Mouse (Mus musculus) Patski (cell line): Measurements from ENCODE around the gene Ptprm. TPM values are rescaled to one million over a fixed set of nuclear protein-coding genes. Genes with fewer than 3 reads are reported as not detected.

Experiments
- ATAC-seq: fragments of 100-300 bp; one replicate; pipeline ENCODE4 v1.8.0; 2021
- CTCF ChIA-PET: fragments of 350-600 bp; sonication (Branson Sonifier 250); formaldehyde crosslinking; loops from one replicate; lab custom pipeline; 2022; ENCODE audit warnings: inconsistent platforms; lab: Charles Lee
- POLR2A ChIA-PET: fragments of 350-600 bp; sonication (Branson Sonifier 250); formaldehyde crosslinking; loops from one replicate; lab custom pipeline; 2022; ENCODE audit warnings: antibody characterized with exemption, inconsistent platforms; lab: Charles Lee
- DNase-seq: peaks from one replicate; pipeline ENCODE4 v3.0.0-alpha.2; 2011; ENCODE audit warnings: low read depth, low spot score
- H3K27me3 ChIP-seq: fragments of 371-371 bp; one replicate; pipeline ENCODE4 v1.5.1; 2021
- CTCF ChIP-seq: fragments of 100-300 bp; IDR thresholded peaks from one replicate; pipeline ENCODE4 v1.5.1; 2021
- in situ Hi-C: fragments of 300-500 bp; cut with MboI; formaldehyde crosslinking; loops from 3 replicates; pipeline ENCODE4 v1.11.1; 2018; ENCODE audit warnings: low pct_unique_long_range_greater_than_20kb, mixed read lengths
- polyA plus RNA-seq: library from polyadenylated mRNA; unstranded; gene quantifications from one replicate; pipeline ENCODE4 v1.2.3, GENCODE M21; 2021

Ptprm gene
- polyA plus RNA-seq, 1 experiment from 2014 or later = 43.7 TPM

DNA sequence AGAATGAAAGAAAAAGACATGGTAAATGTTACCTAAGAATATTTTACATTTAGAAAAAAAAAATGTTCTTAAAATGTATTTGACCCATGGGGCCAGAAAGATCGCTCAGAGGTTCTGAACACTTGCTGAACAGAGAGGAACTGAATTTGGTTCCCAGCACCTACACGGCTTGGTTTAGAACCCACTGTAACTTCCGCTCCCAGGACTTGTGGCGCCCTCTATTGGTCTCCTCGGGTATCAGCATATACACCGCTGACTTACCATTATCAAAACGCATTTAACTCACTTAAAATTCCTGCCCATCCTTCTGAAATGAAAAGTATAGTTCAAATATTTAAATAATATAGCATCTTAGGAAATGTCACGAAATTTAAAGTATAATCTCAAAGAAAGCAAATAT, 4.7 kb downstream of the Ptprm start:
- TF ChIP-seq CTCF = peak; percentile 50
- ATAC-seq (no peak), DNase-seq (no peak)
- no peaks in the 10 kb centered on the region for H3K27me3 ChIP-seq
- ChIA-PET POLR2A (no interaction called here), CTCF (no interaction called here)
- in situ Hi-C loops = loop anchor here (5.0 kb wide), 1 partner anchor 37 kb away; no protein-coding TSS in a partner anchor

GRCm38 (mm10) chr17:67346921-67347320, 7.3 kb downstream of the Ptprm start:
- no peak for TF ChIP-seq CTCF

DNA sequence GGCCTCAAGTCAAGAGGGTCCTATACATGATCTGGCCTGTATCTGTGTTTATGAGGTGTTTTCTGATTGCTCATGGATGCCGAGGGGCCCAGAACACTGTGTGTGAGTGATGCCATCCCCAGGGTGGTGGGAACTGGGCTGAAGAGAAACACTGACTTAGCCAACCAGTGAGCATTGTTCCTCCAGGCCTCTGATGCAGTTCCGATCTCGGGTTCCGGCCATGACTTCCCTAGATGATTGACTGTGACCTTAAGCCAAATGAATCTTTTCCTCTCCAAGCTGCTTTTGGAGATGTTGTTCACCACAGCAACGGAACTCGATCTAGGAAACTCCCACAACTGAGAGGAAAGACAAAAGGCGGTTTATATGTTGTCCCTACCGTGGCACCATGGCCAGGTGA, 9.1 kb downstream of the Ptprm start:
- ATAC-seq (no peak), DNase-seq (no peak)
- ChIA-PET CTCF (no interaction called here), POLR2A (no interaction called here)
- no peak for TF ChIP-seq CTCF
- in situ Hi-C loops = loop anchor here (5.0 kb wide), 1 partner anchor 33 kb away; no protein-coding TSS in a partner anchor
- H3K27me3 ChIP-seq = no peaks in the 10 kb centered on the region

More at GRCm38 (mm10) chr17:67346921-67347320, 7.3 kb downstream of the Ptprm start:
- in situ Hi-C loops = loop anchor here (5.0 kb wide), 1 partner anchor 35 kb away; no protein-coding TSS in a partner anchor
- H3K27me3 ChIP-seq = no peaks in the 10 kb centered on the region
- no peak for DNase-seq
- ChIA-PET POLR2A (no interaction called here), CTCF (no interaction called here)
- ATAC-seq = no peak

GRCm38 (mm10) chr17:67343471-67343870, 10.8 kb downstream of the Ptprm start:
- in situ Hi-C loops = no loop called here
- DNase-seq (no peak), ATAC-seq (no peak)
- no peaks in the 10 kb centered on the region for H3K27me3 ChIP-seq
- CTCF ChIA-PET = interaction anchor here (0.8 kb wide), 1 partner anchor 9 kb away, joined by 3 read pairs; no protein-coding TSS in a partner anchor
- POLR2A ChIA-PET = interaction anchor here (1.2 kb wide), 1 partner anchor 13 kb away, joined by 4 read pairs; no protein-coding TSS in a partner anchor
- no peak for TF ChIP-seq CTCF

DNA sequence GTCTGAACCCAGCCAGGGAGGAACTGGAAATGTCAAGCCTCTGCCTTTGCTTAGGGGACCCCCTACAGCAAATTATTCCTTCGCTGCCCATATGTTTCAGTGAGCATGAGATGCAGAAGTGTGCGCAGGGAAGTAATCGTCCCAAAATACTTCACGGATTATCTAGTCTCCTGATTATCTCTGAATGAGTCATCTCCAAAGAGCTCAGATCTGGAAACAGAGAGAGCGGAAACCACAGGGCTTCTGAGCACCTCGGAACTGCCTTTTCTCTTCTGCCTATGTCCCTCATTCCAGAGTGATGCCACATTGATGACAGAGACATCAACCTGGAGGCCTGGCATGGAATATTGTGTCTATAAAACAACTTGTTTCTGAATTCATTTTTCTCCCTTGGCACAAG, 11.3 kb downstream of the Ptprm start:
- CTCF ChIA-PET = interaction anchor here (0.8 kb wide), 1 partner anchor 9 kb away, joined by 3 read pairs; no protein-coding TSS in a partner anchor
- no peaks in the 10 kb centered on the region for H3K27me3 ChIP-seq
- POLR2A ChIA-PET = interaction anchor here (1.2 to 1.9 kb wide), 2 partner anchors 13 to 32 kb away, joined by 4 to 9 read pairs; no protein-coding TSS in a partner anchor
- in situ Hi-C loops = no loop called here
- no peak for DNase-seq
- ATAC-seq = no peak
- TF ChIP-seq CTCF = no peak

GRCm38 (mm10) chr17:67340362-67340761, 13.9 kb downstream of the Ptprm start:
- no peaks in the 10 kb centered on the region for H3K27me3 ChIP-seq
- ChIA-PET POLR2A (no interaction called here), CTCF (interaction anchor here (1.5 to 1.6 kb wide), 2 partner anchors 9 to 10 kb away, joined by 4 to 6 read pairs; no protein-coding TSS in a partner anchor)
- in situ Hi-C loops = no loop called here
- ATAC-seq (no peak), DNase-seq (no peak)
- no peak for TF ChIP-seq CTCF

DNA sequence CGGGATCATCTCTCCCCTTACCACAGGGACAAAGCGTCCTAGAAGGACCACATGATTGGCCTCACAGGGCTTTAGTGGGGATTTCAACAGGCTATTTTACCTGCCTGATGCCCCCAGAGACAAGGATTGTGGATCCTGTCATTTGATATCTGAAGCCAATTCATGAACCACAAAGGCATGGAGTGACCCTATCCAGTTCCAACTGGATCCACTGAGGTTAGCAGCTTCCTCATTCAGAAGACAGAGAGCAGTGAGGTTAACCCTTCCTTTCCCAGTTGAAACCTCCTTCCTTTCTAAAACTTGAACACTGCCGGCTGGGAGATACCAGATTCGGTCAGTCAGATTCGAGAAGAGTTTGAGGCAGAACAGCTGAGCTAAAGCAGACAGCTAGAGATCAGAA, 14.7 kb downstream of the Ptprm start:
- no peaks in the 10 kb centered on the region for H3K27me3 ChIP-seq
- TF ChIP-seq CTCF = no peak
- in situ Hi-C loops = no loop called here
- ChIA-PET CTCF (interaction anchor here (1.2 to 1.6 kb wide), 2 partner anchors 8 to 23 kb away, joined by 3 to 6 read pairs; no protein-coding TSS in a partner anchor), POLR2A (no interaction called here)
- ATAC-seq = no peak
- DNase-seq = no peak

GRCm38 (mm10) chr17:67334310-67334709, 19.9 kb downstream of the Ptprm start:
- in situ Hi-C loops = no loop called here

DNA sequence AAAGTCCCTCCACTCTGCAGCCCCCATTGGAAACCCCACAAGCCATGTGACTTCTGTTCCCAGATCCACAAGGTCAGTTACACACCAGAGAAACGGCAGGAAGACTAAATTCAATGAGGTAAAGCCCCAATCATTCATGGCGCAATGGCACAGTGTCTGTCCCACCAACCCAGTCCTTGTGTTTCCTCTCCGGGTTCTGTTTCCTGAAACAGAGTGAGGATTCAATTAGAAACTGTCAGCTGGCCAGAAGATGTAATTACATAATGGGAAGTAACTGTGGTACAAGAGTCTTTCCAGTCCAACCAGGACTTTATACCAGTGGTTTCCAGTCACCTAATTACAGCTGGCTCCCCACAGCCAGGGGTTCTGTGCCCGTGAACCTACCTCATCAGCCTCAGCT, 24.8 kb downstream of the Ptprm start:
- ATAC-seq = no peak
- no peak for DNase-seq
- H3K27me3 ChIP-seq = no peaks in the 10 kb centered on the region
- in situ Hi-C loops = no loop called here
- ChIA-PET CTCF (interaction anchor here (1.4 kb wide), 1 partner anchor 12 kb away, joined by 5 read pairs; no protein-coding TSS in a partner anchor), POLR2A (no interaction called here)
- no peak for TF ChIP-seq CTCF

More at GRCm38 (mm10) chr17:67334310-67334709, 19.9 kb downstream of the Ptprm start:
- ChIA-PET CTCF (interaction anchor here (0.9 to 1.1 kb wide), 2 partner anchors 9 to 27 kb away, joined by 3 read pairs; no protein-coding TSS in a partner anchor), POLR2A (no interaction called here)
- no peak for DNase-seq
- H3K27me3 ChIP-seq = no peaks in the 10 kb centered on the region
- no peak for TF ChIP-seq CTCF
- no peak for ATAC-seq

DNA sequence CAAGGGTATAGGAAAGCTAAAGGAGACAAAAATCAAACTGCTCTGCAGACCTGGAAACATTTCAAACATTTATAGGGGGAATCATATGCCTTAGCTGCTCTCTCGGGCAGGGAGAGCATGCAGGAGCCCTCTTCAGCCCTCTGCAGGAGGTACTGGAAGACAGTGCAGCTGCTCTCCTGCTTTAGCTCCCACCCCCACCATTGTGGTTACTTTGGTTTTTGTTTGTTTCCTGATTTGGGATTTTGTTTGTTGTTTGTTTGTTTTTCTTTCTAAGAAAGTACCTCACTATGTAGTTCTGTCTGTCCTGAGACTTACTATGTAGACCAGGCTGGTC, 29.8 kb downstream of the Ptprm start:
- no peak for DNase-seq
- no peaks in the 10 kb centered on the region for H3K27me3 ChIP-seq
- ChIA-PET POLR2A (interaction anchor here (0.7 kb wide), 1 partner anchor 152 kb away, joined by 3 read pairs; no protein-coding TSS in a partner anchor), CTCF (interaction anchor here (1.1 to 1.2 kb wide), 2 partner anchors 11 to 17 kb away, joined by 4 read pairs; no protein-coding TSS in a partner anchor)
- TF ChIP-seq CTCF = no peak
- ATAC-seq = no peak
- in situ Hi-C loops = no loop called here
